Mouse (Mus musculus) 3T3-L1 (cell line): ENCODE measurements at regions not wholly inside any gene's neighbourhood (a gene's known extent, or its start where the extent isn't known, plus 50 kb on each side); places are given as distances from the start of the nearest gene placed in this dataset.
A peak's percentile ranks its signal among the peaks of the same experiment; 100 is the strongest.

Experiments
- DNase-seq: peaks from one replicate; pipeline ENCODE4 v3.0.0-alpha.2; 2015; ENCODE audit warnings: low read depth, low spot score

- no peak for DNase-seq
Measured at GRCm38 (mm10) chr9:69814432-69814831, 53.7 kb upstream of the Foxb1 start.

- DNase-seq, result no peak
Measured at GRCm38 (mm10) chr9:69823179-69823966, 62.6 kb upstream of the Foxb1 start.

GRCm38 (mm10) chr9:69828428-69828827 lies 67.7 kb upstream of the Foxb1 start:
- no peak for DNase-seq

- no peak for DNase-seq
Measured at GRCm38 (mm10) chr9:69835396-69835795, 74.7 kb upstream of the Foxb1 start.

- no peak for DNase-seq
Measured at GRCm38 (mm10) chr9:69839198-69839597, 78.5 kb upstream of the Foxb1 start.

- DNase-seq, result no peak
Measured at GRCm38 (mm10) chr9:69844712-69845111, 84.0 kb upstream of the Foxb1 start.

GRCm38 (mm10) chr9:69845210-69845609 lies 84.5 kb upstream of the Foxb1 start:
- no peak for DNase-seq

- DNase-seq, result peak; percentile 45
Measured at GRCm38 (mm10) chr9:69856621-69857020, 95.9 kb upstream of the Foxb1 start.

GRCm38 (mm10) chr9:69858619-69859018 lies 97.9 kb upstream of the Foxb1 start:
- no peak for DNase-seq

GRCm38 (mm10) chr9:69870182-69870581 lies 109.4 kb upstream of the Foxb1 start:
- peak; percentile 43 for DNase-seq

GRCm38 (mm10) chr9:69886351-69886750 lies 102.9 kb upstream of the Bnip2 start:
- peak; percentile 23 for DNase-seq

GRCm38 (mm10) chr9:69898016-69898415 lies 91.2 kb upstream of the Bnip2 start:
- DNase-seq, result no peak

- DNase-seq, result peak; percentile 20
Measured at GRCm38 (mm10) chr9:69899371-69899770, 89.9 kb upstream of the Bnip2 start.

- DNase-seq, result no peak
Measured at GRCm38 (mm10) chr9:69900871-69901270, 88.4 kb upstream of the Bnip2 start.

GRCm38 (mm10) chr9:69907123-69907945 lies 81.9 kb upstream of the Bnip2 start:
- DNase-seq, result no peak

- no peak for DNase-seq
Measured at GRCm38 (mm10) chr9:69910621-69911020, 78.6 kb upstream of the Bnip2 start.

- no peak for DNase-seq
Measured at GRCm38 (mm10) chr9:69928126-69928525, 61.1 kb upstream of the Bnip2 start.

GRCm38 (mm10) chr9:69937863-69938262 lies 51.4 kb upstream of the Bnip2 start:
- DNase-seq, result no peak
